Mouse (Mus musculus): ENCODE data around the gene Lipe.

The Lipe gene

DNA sequence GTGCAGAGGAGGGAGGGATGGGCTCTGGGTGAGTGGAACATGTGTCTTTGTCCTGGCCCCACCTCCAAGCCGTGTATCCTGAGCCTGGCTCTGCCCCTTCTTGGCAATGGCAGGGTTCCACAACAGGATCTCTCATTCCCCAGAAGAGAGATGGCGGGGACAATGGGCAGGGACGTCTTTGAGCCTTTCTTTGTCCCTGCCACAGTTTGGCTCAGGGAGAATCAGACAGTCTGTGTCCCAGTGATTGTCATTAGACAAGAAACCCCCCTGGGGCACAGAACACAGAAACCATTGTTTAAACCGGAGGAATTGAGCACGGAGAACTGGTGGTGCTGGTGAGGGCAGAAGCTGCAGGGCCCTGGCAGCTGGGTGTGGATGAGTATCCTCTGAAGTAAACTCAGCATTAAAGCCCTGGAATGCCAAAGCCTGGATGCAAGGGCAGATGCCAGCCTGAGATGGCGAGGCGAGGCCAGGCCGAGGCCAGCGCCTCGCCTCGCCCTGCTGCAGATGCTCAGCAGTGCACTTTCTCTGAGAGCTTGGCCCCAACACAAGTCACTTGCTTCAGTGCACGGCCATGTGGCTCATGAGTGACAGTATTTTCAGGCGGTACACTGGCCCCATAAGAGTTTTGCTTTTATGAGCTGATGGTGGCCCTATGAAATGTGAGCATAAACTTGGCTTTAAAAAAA, 32.4 kb downstream of the Lipe start:
- DNase-seq (ENCODE audit: extremely low read depth, low read depth, low spot score): no peak

GRCm38 (mm10) chr7:25363632-25364031, 34.9 kb downstream of the Lipe start:
- no peak for DNase-seq (ENCODE audit: extremely low read depth, low read depth, low spot score)

DNA sequence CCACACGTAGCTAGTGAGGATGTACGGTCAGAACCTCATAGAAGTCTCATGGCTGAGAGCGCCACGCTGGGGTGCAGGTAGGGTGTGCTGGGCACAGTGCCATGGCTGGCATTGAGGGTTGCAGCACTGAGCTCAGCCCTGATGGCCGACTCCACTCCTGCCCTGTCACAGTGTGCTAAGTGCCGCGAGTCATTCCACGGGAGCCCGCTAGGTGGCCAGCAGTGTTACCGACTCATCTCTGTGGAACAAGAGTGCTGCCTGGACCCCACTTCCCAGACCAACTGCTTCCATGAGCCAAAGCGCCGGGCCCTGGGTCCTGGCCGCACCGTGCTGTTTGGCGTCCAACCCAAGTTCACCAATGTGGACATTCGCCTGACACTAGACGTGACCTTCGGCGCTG, 35.4 kb downstream of the Lipe start:
- DNase-seq (ENCODE audit: extremely low read depth, low read depth, low spot score): no peak

DNA sequence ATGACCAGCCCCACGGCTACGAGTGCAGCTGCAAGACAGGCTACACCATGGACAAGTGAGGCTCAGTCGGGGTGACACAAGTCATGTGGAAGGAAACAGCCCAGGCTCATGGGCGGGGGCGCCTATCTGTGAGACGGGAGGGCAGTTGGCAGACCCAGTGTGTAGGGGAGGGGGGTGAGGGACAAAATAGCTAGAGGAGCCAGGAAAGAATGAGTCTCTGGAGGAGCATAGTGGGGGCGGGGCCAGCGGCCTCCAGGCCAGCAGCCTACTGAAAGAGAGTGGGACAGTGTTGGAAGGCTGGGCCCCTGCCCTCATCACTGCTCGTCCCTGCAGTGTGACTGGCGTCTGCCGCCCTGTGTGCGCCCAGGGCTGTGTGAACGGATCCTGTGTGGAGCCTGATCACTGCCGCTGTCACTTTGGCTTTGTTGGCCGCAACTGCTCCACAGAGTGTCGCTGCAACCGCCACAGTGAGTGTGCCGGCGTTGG, 39.7 kb downstream of the Lipe start:
- no peak for DNase-seq (ENCODE audit: extremely low read depth, low read depth, low spot score)

DNA sequence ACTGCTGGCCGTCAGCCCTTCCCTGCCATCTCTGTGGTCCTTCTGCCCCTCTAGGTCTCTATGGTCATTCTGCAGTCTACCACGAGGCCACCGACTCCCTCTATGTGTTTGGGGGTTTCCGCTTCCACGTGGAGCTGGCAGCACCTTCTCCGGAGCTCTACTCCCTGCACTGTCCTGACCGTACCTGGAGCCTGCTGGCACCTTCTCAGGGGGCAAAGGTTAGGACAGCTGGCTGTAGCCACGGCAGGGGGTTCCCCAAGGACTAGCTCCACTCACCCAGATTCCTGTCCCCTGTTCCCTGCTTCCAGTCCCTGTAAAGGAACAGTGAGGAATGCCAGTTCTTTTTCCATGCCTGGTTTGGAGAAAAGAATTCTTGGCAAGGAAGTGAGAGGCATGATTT, 49.6 kb downstream of the Lipe start:
- DNase-seq (ENCODE audit: extremely low read depth, low read depth, low spot score): no peak

- no peak for DNase-seq (ENCODE audit: extremely low read depth, low read depth, low spot score)
Measured at GRCm38 (mm10) chr7:25341000-25341784, 57.3 kb downstream of the Lipe start.

DNA sequence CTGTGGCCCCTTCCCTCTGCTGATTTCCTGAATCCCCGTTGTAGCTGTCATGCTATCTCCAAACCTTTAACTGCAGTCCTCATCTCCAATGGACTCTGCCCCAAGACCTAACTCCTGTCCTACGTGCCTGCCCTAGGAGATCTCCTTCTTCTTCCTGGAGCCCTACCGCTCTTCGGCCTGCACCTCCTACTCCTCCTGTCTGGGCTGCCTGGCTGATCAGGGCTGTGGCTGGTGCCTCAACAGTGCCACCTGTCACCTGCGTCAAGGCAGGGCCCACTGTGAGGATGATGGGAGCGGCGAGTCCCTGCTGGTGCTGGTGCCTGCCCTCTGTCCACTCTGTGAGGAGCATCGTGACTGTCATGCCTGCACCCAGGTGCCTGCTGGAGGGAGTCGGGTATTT, 59.2 kb downstream of the Lipe start:
- no peak for DNase-seq (ENCODE audit: extremely low read depth, low read depth, low spot score)

- no peak for DNase-seq (ENCODE audit: extremely low read depth, low read depth, low spot score)
Measured at GRCm38 (mm10) chr7:25334472-25334871, 64.0 kb downstream of the Lipe start.

- DNase-seq (ENCODE audit: extremely low read depth, low read depth, low spot score): peak; percentile 14
Measured at GRCm38 (mm10) chr7:25333596-25334307, 64.8 kb downstream of the Lipe start.

Data from fat pad, adult 2 months (tissue).